Mouse (Mus musculus) heart, embryonic 11.5 days (tissue): Measurements from ENCODE around the gene Serpina3a. TPM values are rescaled to one million over a fixed set of nuclear protein-coding genes. Genes with fewer than 3 reads are reported as not detected.

Experiments used
- ATAC-seq: fragments of 200-750 bp; cut with Nextera tagmentation; replicated peaks from 2 replicates; pipeline ENCODE4 v1.8.0; 2017; ENCODE audit warnings: moderate library complexity; ENCODE audit not compliant: insufficient number of reproducible peaks, low FRiP score, low TSS enrichment
- H3K27ac ChIP-seq: fragments of 300-500 bp; sonication (generic); 2 replicates; pipeline ENCODE4 v1.5.1; 2014; ENCODE audit warnings: mild to moderate bottlenecking, low read depth, low read length
- H3K27me3 ChIP-seq: fragments of 300-500 bp; sonication (generic); 2 replicates; pipeline ENCODE4 v1.6.1; 2014; ENCODE audit warnings: mild to moderate bottlenecking, low read length, mixed read lengths; ENCODE audit not compliant: control insufficient read depth, insufficient read depth
- H3K36me3 ChIP-seq: fragments of 300-500 bp; sonication (generic); 2 replicates; pipeline ENCODE4 v1.6.1; 2014; ENCODE audit warnings: mild to moderate bottlenecking, low read length, moderate library complexity, mixed read lengths; ENCODE audit not compliant: control insufficient read depth, insufficient read depth
- H3K4me1 ChIP-seq: fragments of 300-500 bp; sonication (generic); 2 replicates; pipeline ENCODE4 v1.6.1; 2014; ENCODE audit warnings: low read length; ENCODE audit not compliant: control insufficient read depth, insufficient read depth
- H3K4me2 ChIP-seq: fragments of 300-500 bp; sonication (generic); 2 replicates; pipeline ENCODE4 v1.6.1; 2014; ENCODE audit warnings: mild to moderate bottlenecking, moderate library complexity
- H3K4me3 ChIP-seq: fragments of 300-500 bp; sonication (generic); 2 replicates; pipeline ENCODE4 v1.5.1; 2014; ENCODE audit warnings: low read depth, low read length
- H3K9ac ChIP-seq: fragments of 300-500 bp; sonication (generic); 2 replicates; pipeline ENCODE4 v1.6.1; 2014; ENCODE audit warnings: mild to moderate bottlenecking, low read depth, low read length, moderate library complexity
- H3K9me3 ChIP-seq: fragments of 300-500 bp; sonication (generic); replicated peaks from 2 replicates; pipeline ENCODE4 v1.6.1; 2016; ENCODE audit warnings: low read length; ENCODE audit not compliant: control insufficient read depth
- WGBS: fragments of 180-500 bp; shearing (Covaris S2); extraction: QIAGEN DNeasy Blood & Tissue Kit; methylation state at CpG from one replicate; pipeline ENCODE4 v1.1.7; 2014; ENCODE audit not compliant: insufficient replicate concordance; 5-methylcytosine and 5-hydroxymethylcytosine counted together
- polyA plus RNA-seq: library from polyadenylated mRNA; unstranded; fragments of >200 nt; fragmentation: Nextera tagmentation; extraction: Ambion mirVana; gene quantifications from 2 replicates; pipeline ENCODE4 v1.2.1, GENCODE M21; 2014

Serpina3a gene
- polyA plus RNA-seq, 1 experiment from 2014 or later = not detected

DNA sequence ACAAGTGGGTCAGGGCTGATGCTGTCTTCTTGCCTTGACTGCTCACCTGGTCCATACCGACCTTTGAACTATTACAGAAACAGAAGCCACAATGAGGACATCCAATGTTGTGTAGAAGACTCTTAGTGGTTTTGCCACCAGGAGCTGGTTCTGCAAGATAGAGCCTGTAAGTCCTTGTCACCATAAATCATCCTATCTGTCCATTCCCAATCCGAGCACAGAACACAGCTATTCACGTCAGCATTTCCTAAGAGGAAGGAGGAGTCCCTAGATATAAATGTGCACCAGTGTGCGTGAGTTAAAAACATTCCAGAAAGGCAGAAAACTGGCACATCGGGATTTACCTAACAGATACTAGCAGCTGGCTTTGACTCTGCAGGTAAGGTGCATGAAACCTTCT, 15.2 kb downstream of the Serpina3a start, which contains the start of gene Serpina3b:
Gene Serpina3b, plus strand, starts transcription at position 301 of the 400 bp plus-strand sequence.
- no peak for ATAC-seq
- Histone ChIP-seq H3K4me1 (no peaks in the 10 kb centered on the region), H3K27me3 (no peaks in the 10 kb centered on the region), H3K36me3 (no peaks in the 10 kb centered on the region), H3K9me3 (no peaks in the 10 kb centered on the region), H3K27ac (no peak within 1 kb of the TSS), H3K4me2 (no peak within 1 kb of the TSS), H3K4me3 (no peak within 1 kb of the TSS), H3K9ac (no peak within 1 kb of the TSS)
- WGBS = 72% methylated on average over 5 of the region's 5 CpGs

DNA sequence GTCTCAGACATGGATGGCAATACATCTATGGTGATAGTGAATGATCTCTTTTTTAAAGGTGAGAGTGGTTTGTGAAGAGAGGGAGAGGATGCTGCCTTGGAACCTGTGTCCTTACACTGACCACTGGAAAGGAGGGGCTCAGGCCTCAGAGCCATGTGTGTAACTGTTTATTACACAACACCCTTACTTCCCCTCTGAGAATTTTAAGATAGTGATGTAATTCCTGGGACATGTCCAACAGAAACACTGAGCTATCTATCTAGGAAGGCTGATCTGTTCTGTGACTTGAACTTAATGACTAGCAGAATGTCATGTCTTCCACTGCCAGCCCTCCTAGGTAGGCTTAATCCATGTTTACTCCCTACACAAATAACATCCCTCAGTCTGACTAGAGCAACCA, 18.5 kb downstream of the Serpina3a start:
- Histone ChIP-seq H3K4me2 (no peak overlapping the region), H3K4me1 (no peaks in the 10 kb centered on the region), H3K36me3 (no peaks in the 10 kb centered on the region), H3K9me3 (no peaks in the 10 kb centered on the region), H3K9ac (no peak overlapping the region), H3K27ac (no peak overlapping the region), H3K4me3 (no peak overlapping the region), H3K27me3 (no peaks in the 10 kb centered on the region)
- ATAC-seq = no peak

DNA sequence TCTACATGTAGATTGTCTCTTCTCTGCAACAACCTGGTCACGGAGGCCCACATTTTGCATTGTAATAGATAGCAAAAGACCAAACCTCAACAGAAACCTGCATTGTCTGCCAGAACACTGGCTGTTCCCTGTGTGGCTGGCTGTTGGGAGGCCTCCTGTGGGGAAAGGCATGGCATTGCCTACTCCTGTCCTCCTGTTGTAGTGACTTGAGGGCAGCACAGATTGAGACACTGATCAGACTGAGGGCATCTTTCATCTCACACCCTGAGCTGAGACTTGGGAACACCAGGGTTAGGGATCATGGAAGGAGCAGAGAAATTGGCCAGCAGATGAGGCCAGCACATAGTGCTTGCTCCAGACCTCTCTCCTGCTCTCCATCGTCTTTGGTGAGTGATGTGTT, 25.7 kb downstream of the Serpina3a start:
- no peak overlapping the region for H3K27ac ChIP-seq
- no peaks in the 10 kb centered on the region for H3K4me1 ChIP-seq
- no peaks in the 10 kb centered on the region for H3K36me3 ChIP-seq
- H3K4me3 ChIP-seq = no peak overlapping the region
- H3K9me3 ChIP-seq = no peaks in the 10 kb centered on the region
- ATAC-seq = no peak
- no peak overlapping the region for H3K9ac ChIP-seq
- WGBS = 68% methylated on average over 2 of the region's 2 CpGs
- H3K27me3 ChIP-seq = no peaks in the 10 kb centered on the region
- no peak overlapping the region for H3K4me2 ChIP-seq

DNA sequence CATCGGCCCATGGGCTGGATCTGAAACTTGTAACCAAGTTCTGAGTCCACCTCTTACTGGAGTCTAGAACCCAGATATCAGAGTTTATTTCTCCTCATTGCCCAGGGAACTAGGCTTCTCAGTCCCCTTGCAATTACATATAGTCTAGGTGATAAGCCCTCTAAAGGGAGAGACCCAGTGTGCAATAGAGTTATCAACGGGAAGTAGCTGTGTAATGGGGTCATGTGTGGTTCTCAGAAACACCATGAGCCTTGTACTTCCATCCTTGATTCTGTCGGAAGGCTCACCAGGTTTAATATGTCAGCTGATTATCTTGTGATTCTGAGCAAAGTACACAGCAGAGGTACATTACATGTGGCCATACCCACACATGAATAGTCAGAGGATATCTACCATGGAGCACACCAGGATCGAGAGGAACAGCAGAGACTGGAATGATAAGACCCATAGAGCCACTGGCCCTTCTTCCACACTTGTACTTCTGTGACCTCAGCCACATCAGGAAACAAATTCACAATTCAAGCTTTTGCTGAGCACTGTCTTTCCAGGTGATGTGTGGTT, 28.1 kb downstream of the Serpina3a start:
- Histone ChIP-seq H3K4me2 (no peak overlapping the region), H3K27me3 (no peaks in the 10 kb centered on the region), H3K9ac (no peak overlapping the region), H3K4me3 (no peak overlapping the region), H3K27ac (no peak overlapping the region), H3K36me3 (no peaks in the 10 kb centered on the region), H3K4me1 (no peaks in the 10 kb centered on the region), H3K9me3 (no peaks in the 10 kb centered on the region)
- ATAC-seq = no peak
- 80% methylated on average over 4 of the region's 4 CpGs for WGBS

DNA sequence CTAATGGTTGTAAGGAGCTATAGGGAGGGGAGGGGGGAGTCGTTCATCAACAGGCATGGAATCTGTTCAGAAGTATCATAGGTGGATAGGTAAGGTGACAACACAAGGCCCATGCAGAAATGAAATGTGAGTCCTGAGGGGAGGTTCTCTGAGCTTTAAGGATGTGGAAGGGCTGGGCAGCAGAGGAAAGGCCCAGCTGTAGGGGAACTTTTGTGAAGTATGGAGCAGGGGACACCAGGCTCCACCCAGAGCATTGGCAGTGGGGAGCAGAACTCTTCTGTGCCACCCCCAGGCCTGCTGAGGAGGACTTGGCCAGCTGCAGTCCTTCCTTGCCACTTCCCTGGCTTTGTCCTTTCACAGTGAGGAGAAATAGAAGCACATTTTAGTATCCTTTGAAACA, 29.0 kb downstream of the Serpina3a start:
- no peak overlapping the region for H3K4me2 ChIP-seq
- WGBS = 80% methylated on average over 1 of the region's 1 CpGs
- H3K27ac ChIP-seq = no peak overlapping the region
- H3K27me3 ChIP-seq = no peaks in the 10 kb centered on the region
- no peaks in the 10 kb centered on the region for H3K9me3 ChIP-seq
- no peaks in the 10 kb centered on the region for H3K36me3 ChIP-seq
- H3K9ac ChIP-seq = no peak overlapping the region
- no peak overlapping the region for H3K4me3 ChIP-seq
- no peaks in the 10 kb centered on the region for H3K4me1 ChIP-seq
- no peak for ATAC-seq

DNA sequence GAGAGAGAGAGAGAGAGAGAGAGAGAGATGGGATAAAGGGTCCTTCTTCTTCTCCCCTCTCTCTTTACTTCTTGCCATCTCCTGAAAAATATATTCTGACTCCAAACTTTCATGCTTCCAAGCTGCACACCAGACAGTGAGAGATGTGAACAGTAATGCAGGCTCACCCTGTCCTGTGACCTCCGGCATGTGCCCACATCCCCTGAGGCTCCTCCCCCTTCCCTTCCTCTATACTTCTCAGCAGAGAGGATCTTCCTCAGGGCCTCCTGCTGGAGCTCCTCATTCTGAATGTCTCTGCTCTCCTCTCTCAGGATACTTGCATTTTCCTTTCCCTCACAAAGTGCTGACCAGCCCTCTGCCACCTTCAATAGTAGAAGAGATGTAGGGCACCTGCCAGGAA, 29.9 kb downstream of the Serpina3a start:
- Histone ChIP-seq H3K36me3 (no peaks in the 10 kb centered on the region), H3K9ac (no peak overlapping the region), H3K27ac (no peak overlapping the region), H3K9me3 (no peaks in the 10 kb centered on the region), H3K4me3 (no peak overlapping the region), H3K4me2 (no peak overlapping the region), H3K27me3 (no peaks in the 10 kb centered on the region), H3K4me1 (no peaks in the 10 kb centered on the region)
- no peak for ATAC-seq
- WGBS = 55% methylated on average over 1 of the region's 1 CpGs

DNA sequence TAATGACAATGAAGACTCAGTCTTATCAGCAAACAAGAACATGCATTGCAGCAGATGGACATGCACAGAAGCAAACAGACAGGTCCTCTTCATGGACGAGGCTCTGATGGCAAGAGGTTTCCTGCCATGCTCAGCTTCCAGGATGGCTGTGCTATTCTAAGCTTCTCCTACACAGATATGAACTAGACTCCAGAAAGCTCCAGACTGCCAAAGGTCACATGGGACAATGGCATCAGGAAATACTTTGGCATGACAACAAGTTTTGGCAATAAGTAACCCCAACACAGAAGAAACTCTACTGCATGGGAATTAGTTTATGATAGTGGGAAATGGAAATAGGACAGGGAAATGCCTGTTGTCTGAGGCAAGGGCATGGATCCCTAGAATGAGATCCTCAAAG, 30.8 kb downstream of the Serpina3a start:
- no peak for ATAC-seq
- 58% methylated on average over 1 of the region's 1 CpGs for WGBS

DNA sequence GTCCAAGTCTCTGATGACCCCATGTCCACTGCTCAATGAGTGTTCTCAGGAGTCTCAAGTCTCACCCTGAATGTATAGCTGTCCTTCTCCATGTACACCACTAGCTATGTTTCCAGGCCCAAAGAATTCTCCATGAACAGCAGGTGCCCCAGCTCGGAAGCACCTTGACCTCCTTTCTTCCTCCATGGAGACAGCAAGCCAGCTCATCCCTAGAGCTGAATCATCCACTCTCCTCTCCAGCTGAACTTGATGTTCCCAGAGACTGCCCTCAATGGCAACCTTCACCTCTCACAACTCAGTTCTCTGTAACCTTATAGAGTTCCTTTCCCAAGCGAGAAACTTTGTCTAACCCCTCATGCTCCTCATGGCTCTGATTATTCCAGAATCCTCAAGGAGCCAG, 33.0 kb downstream of the Serpina3a start:
- Histone ChIP-seq H3K27me3 (no peaks in the 10 kb centered on the region), H3K4me1 (no peaks in the 10 kb centered on the region), H3K4me3 (no peak overlapping the region), H3K27ac (no peak overlapping the region), H3K9ac (no peak overlapping the region), H3K4me2 (no peak overlapping the region), H3K36me3 (no peaks in the 10 kb centered on the region), H3K9me3 (no peaks in the 10 kb centered on the region)
- 79% methylated on average over 2 of the region's 2 CpGs for WGBS
- no peak for ATAC-seq

More for the DNA sequence above, 30.8 kb downstream of the Serpina3a start:
- Histone ChIP-seq H3K9ac (no peak overlapping the region), H3K27ac (no peak overlapping the region), H3K9me3 (no peaks in the 10 kb centered on the region), H3K4me2 (no peak overlapping the region), H3K4me1 (no peaks in the 10 kb centered on the region), H3K36me3 (no peaks in the 10 kb centered on the region), H3K4me3 (no peak overlapping the region), H3K27me3 (no peaks in the 10 kb centered on the region)

DNA sequence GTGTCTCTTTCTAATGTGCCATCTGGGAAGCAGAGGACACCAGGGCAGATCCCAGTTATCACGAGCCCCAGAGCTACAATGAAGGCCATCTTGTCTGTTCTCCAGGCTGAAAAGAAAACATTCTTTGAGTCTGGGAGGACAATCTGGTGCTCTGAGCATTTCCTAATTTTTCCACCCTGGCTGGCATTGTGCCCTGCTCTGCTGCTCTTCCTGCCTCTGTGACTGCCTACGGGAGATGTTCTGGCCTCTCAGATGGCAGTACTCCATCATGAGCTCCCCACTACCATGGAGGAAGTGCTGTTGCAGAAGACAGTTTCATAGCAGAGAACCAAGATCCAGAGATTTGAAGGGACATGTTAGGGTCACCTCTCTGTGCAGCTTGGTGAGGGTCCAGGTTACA, 39.5 kb downstream of the Serpina3a start:
- WGBS = 64% methylated on average over 2 of the region's 2 CpGs
- no peaks in the 10 kb centered on the region for H3K27me3 ChIP-seq
- H3K4me2 ChIP-seq = no peak overlapping the region
- H3K4me1 ChIP-seq = no peaks in the 10 kb centered on the region
- H3K4me3 ChIP-seq = no peak overlapping the region
- no peak for ATAC-seq
- H3K9ac ChIP-seq = no peak overlapping the region
- H3K27ac ChIP-seq = no peak overlapping the region
- H3K36me3 ChIP-seq = no peaks in the 10 kb centered on the region
- H3K9me3 ChIP-seq = no peaks in the 10 kb centered on the region
